ENCODE assay signal across 8 mouse cellular contexts in the genomic region with DNA sequence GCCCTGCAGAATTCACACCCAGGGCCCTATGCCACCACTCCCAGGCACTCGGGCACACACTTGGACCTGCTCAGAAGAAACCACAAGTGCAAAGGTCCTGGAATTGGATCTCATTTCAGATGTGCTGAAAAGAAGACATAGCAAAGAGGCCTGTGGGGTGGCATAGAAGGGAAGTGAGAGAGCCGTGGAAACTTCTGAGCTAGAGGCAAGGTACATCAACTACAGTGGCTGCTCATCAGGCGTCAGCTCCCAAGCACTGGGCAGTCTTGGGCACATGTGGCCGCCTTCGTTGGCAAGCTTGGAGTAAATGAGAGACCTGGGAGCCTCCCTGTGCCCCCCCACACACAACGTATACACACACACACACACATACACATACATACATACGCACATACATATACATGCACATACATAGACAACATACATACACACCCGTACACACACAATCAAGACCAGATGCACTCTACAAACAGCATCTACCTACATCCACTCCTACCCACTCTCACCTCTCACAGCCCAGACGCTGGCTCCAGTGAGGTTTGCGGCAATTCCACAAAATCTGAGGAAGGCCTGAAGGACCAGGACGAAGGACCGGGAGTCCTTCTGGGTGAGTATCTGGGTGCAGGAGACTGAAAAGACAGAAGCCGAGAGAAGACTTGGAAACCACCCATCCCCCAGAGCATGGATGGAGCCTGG. TPM values are rescaled to one million over a fixed set of nuclear protein-coding genes. Genes with fewer than 3 reads are reported as not detected.
DNase-seq lines count a peak whose midpoint lies in the region; ATAC-seq and TF ChIP-seq lines count a peak whose summit lies in the region.

A gene (minus strand): TSS at position 631 of the 696 bp plus-strand sequence.

- peak within 1 kb of the TSS; percentile 63 for H3K4me2 ChIP-seq in limb, embryonic 12.5 days
- peak within 1 kb of the TSS; percentile 63 for H3K4me2 ChIP-seq in stomach, embryonic 14.5 days (replicated peaks; ENCODE audit: low read depth, low read length)

- no peak for TF ChIP-seq CTCF in gastrocnemius, adult 2 months (IDR thresholded peaks at IDR 0.05)
- TF ChIP-seq CTCF in spleen, adult 2 months (IDR thresholded peaks at IDR 0.05; ENCODE audit: extremely low read depth, insufficient read depth, insufficient read length, insufficient replicate concordance): no peak

- peak within 1 kb of the TSS; percentile 81 for H3K4me3 ChIP-seq in gastrocnemius, adult 2 months
- peak within 1 kb of the TSS; percentile 61 for H3K4me3 ChIP-seq in spleen, adult 2 months (ENCODE audit: extremely low read depth, insufficient read depth, insufficient read length)
- H3K4me3 ChIP-seq in limb, embryonic 12.5 days (replicated peaks): peak within 1 kb of the TSS; percentile 44
- peak within 1 kb of the TSS; percentile 35 for H3K4me3 ChIP-seq in stomach, embryonic 14.5 days (ENCODE audit: low read depth, low read length)

- no peaks in the 10 kb centered on the region for H3K9me3 ChIP-seq in limb, embryonic 12.5 days
- H3K9me3 ChIP-seq in stomach, embryonic 14.5 days (ENCODE audit: control insufficient read depth, low read depth, low read length): no peaks in the 10 kb centered on the region

- no peaks in the 10 kb centered on the region for H3K27me3 ChIP-seq in spleen, adult 2 months (ENCODE audit: control insufficient read depth, insufficient read depth, low read length)
- H3K27me3 ChIP-seq in limb, embryonic 12.5 days: no peaks in the 10 kb centered on the region; the same call in 1 of the 2 replicates
- H3K27me3 ChIP-seq in stomach, embryonic 14.5 days (ENCODE audit: control insufficient read depth, insufficient read depth, low read length): no peaks in the 10 kb centered on the region

- WGBS in spleen, adult 2 months: 86% methylated on average over 13 of the region's 13 CpGs
- 95% methylated on average over 13 of the region's 13 CpGs for WGBS in limb, embryonic 12.5 days
- WGBS in stomach, embryonic 14.5 days: 78% methylated on average over 13 of the region's 13 CpGs

- no peak for ATAC-seq in limb, embryonic 12.5 days (ENCODE audit: insufficient number of reproducible peaks, insufficient read depth, low FRiP score, low TSS enrichment, low read depth)
- ATAC-seq in stomach, embryonic 14.5 days (ENCODE audit: insufficient number of reproducible peaks, insufficient read depth, low FRiP score, low read depth): no peak

- no peak for TF ChIP-seq POLR2A in spleen, adult 2 months (IDR thresholded peaks at IDR 0.05; ENCODE audit: low read depth, low read length)

- H3K27ac ChIP-seq in gastrocnemius, adult 2 months: peak within 1 kb of the TSS; percentile 98
- peak within 1 kb of the TSS; percentile 91 for H3K27ac ChIP-seq in spleen, adult 2 months (ENCODE audit: insufficient read depth, low read length)
- H3K27ac ChIP-seq in limb, embryonic 12.5 days: peak within 1 kb of the TSS; percentile 92
- H3K27ac ChIP-seq in stomach, embryonic 14.5 days (ENCODE audit: low read length): peak within 1 kb of the TSS; percentile 94

- intact Hi-C loops in gastrocnemius, adult 2 months (cut with DNase I): no loop called here

- peak within 1 kb of the TSS; percentile 74 for H3K9ac ChIP-seq in limb, embryonic 12.5 days (replicated peaks)
- H3K9ac ChIP-seq in stomach, embryonic 14.5 days (replicated peaks; ENCODE audit: low read depth, low read length): peak within 1 kb of the TSS; percentile 42

- DNase-seq in gastrocnemius, adult 2 months: no peak
- no peak for DNase-seq in gastrocnemius, postnatal 4 days (ENCODE audit: low spot score in 2 of 2)
- no peak for DNase-seq in spleen, adult 2 months (ENCODE audit: low read depth in 1 of 2, low spot score in 2 of 2)
- no peak for DNase-seq in spleen, postnatal 10 days (ENCODE audit: low spot score in 2 of 2)
- no peak for DNase-seq in T-cell, adult 2 months (ENCODE audit: low spot score)
- DNase-seq in layer of hippocampus, postnatal 36 days: no peak

- no peaks in the 10 kb centered on the region; the same call in 1 of the 2 replicates for H3K36me3 ChIP-seq in spleen, adult 2 months (ENCODE audit: control insufficient read depth, insufficient read depth, low read length)
- H3K36me3 ChIP-seq in limb, embryonic 12.5 days: no peaks in the 10 kb centered on the region
- 0 out of 2 replicates have a peak, but pooled peaks cover 3% of the 10 kb centered on the region for H3K36me3 ChIP-seq in stomach, embryonic 14.5 days (ENCODE audit: control insufficient read depth, insufficient read depth, low read length)

- H3K4me1 ChIP-seq in spleen, adult 2 months (ENCODE audit: control insufficient read depth, insufficient read depth, insufficient read length): 0 out of 2 replicates have a peak, but pooled peaks cover 4% of the 10 kb centered on the region
- 0 out of 2 replicates have a peak, but pooled peaks cover 3% of the 10 kb centered on the region for H3K4me1 ChIP-seq in limb, embryonic 12.5 days (replicated peaks)
- peaks cover 10% of the 10 kb centered on the region; the same call in 1 of the 2 replicates for H3K4me1 ChIP-seq in stomach, embryonic 14.5 days (ENCODE audit: control insufficient read depth, insufficient read depth, low read length)

RNA-seq across cellular contexts. Expression of the gene that starts here (rescaled TPM):
- total RNA-seq in gastrocnemius, adult 2 months (2021): 1 to 10 TPM; 5.1 to 7.0 TPM
- 1 to 10 TPM; 3.9 to 4.5 TPM for total RNA-seq in gastrocnemius, postnatal 4 days (2021)
- polyA plus RNA-seq in spleen, adult 2 months (2012; rRNA removed): 2.7 and 3.8 TPM in 2 replicates
- polyA plus RNA-seq in limb, embryonic 12.5 days (2016; fragmentation: Nextera tagmentation; extraction: Ambion mirVana): 2.2 and 2.3 TPM in 2 replicates
- 6.9 and 7.2 TPM in 2 replicates for polyA plus RNA-seq in stomach, embryonic 14.5 days (2014; fragmentation: Nextera tagmentation; extraction: Ambion mirVana)
- 1 to 10 TPM; 9.8 to 9.9 TPM for total RNA-seq in layer of hippocampus, postnatal 36 days (2021)
